Mouse (Mus musculus) ovary, postnatal 14 days (tissue): ENCODE results near the gene Ambp.

Source experiments
- DNase-seq: peaks from one replicate; pipeline ENCODE4 v3.0.0; 2022; ENCODE audit warnings: low spot score

Ambp gene

GRCm38 (mm10) chr4:63154699-63155098 lies at the start of gene Ambp:
TSS of gene Ambp (minus strand) at chr4:63154799.
- no peak for DNase-seq

DNA sequence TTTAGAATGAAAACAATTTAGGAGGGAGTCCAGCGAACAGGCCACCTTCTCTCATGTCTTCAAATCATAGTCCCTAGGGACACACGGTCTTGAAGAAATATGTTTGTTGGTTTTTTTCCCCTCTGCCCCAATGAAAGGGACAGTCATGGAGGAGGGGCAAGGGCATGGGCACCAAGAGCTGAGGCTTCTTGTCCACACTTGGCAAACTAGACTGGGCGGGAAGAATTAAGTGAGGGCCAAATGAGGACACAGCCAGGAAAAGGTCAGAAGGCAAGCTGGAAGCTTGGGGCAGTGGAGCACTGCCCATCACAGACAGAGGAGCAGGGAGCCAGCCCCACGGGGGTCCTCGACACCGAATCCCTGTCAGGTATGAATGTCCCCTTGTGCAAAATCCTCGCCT lies 49.3 kb upstream of the Ambp start:
- no peak for DNase-seq

- DNase-seq = no peak
Observed at GRCm38 (mm10) chr4:63199366-63199765, 44.8 kb upstream of the Ambp start.

GRCm38 (mm10) chr4:63194366-63194765 lies 39.8 kb upstream of the Ambp start:
- DNase-seq = no peak

- no peak for DNase-seq
Observed at GRCm38 (mm10) chr4:63191641-63192040, 37.0 kb upstream of the Ambp start.

GRCm38 (mm10) chr4:63186281-63186870 lies 31.8 kb upstream of the Ambp start:
- DNase-seq = no peak

DNA sequence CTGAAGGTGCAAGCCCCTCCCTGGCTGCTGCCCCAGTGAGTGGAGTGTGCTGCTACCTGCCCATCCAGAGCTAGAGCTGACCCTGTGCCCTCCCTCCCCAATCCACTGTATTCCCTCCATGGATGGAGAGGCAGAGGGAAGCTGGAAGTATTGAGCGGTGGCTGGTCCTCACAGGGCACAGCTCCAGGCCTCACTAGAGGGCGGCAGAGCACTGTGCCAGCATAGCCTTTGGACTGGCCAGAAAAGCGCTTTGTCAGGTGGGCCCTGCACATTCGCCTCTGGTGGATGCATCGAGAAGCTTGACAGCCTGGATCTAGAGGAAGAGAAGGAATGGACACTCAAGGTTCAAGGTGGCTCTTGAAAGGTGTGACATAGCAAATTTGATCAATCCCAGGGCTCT lies 27.0 kb upstream of the Ambp start:
- DNase-seq = peak; percentile 48

- DNase-seq = no peak
Observed at GRCm38 (mm10) chr4:63171969-63172685, 17.5 kb upstream of the Ambp start, which contains the start of gene Kif12. TSS of gene Kif12 (minus strand) at chr4:63172131.

DNA sequence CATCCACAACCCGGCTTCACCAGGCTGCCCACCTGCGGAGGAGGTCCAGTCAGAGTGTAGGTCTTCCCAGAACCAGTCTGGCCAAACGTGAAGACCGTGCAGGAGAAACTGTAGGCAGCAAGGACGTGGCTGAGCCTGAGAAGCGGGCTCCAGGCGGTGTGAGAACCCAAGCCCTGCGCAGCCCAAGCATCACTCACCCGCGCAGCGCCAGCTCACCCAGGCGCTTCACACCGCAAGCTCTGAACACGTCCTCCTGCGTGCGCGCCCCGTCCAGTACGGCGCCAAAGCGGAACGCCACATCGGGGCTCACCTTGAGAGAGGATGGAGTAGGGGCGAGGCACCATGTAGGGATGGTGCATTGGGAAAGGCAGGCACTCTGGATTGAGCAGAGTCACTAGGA lies 16.5 kb upstream of the Ambp start:
- no peak for DNase-seq

DNA sequence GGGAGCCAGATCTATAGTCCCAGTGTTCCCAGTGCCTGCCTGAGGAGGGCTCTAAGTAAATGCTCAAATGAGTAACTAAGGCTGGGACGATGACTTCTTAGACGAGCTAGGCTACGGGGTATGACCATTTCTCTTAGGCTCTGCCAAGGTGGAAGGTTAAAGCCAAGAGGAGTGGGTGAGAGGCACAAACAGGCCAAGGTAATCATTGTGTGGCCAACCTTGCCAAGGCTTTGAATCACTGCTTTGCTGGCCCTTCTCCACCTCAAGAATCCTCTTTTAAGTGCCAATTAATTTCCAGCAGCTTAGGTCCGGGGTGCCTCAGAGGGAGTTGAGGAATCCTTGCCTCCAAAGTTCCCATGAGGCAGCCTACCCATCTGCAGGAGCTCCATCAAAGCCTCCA lies 15.5 kb upstream of the Ambp start:
- DNase-seq = no peak

GRCm38 (mm10) chr4:63166323-63166722 lies 11.7 kb upstream of the Ambp start:
- DNase-seq = no peak

DNA sequence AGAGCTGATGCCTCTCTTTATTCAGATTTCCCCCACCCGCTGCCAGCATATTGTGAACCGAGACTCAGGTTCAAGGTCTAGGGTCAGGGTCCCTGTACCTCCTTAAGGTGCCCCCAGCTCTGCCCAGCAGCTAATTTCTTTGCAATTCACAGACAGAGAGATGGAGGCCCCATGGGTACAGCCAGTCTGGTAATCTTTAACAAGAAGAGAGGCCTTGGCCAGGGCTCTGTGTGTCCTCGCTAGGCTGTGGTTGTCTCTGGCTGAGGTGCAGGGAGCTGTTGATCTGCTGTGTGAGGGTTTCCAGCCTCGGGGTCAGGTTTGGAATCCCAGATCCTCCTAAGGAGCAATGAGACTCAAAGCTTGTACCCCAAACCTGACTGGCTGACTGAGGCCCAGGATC lies 11.0 kb upstream of the Ambp start:
- DNase-seq = no peak

GRCm38 (mm10) chr4:63158961-63159592 lies 4.5 kb upstream of the Ambp start:
- peak; percentile 85 for DNase-seq

- DNase-seq = no peak
Observed at GRCm38 (mm10) chr4:63158192-63158591, 3.6 kb upstream of the Ambp start.

- DNase-seq = no peak
Observed at GRCm38 (mm10) chr4:63156726-63157634, 2.4 kb upstream of the Ambp start.

GRCm38 (mm10) chr4:63155596-63155995 lies 997 bp upstream of the Ambp start:
- DNase-seq = no peak

GRCm38 (mm10) chr4:63154028-63154427 lies 571 bp downstream of the Ambp start:
- no peak for DNase-seq

GRCm38 (mm10) chr4:63151127-63151526 lies 3.5 kb downstream of the Ambp start:
- DNase-seq = no peak

DNA sequence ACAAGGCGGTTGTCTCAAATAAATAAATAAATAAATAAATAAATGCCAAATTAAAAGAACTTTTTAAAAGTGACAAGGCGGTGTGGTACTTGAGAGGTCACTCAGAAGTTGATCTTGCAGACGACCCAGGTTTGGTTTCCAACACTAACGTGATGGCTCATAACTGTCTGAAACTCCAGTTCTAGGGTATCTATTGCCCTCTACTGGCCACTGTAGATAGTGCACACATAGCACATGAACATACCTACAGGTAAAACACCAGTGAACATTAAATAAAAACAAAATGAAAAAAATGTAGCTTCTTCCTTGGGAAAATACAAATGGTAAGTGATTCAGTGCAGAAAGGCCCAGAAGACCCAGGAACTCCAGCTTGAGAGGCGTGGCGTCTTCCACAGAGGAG lies 7.3 kb downstream of the Ambp start:
- DNase-seq = no peak

DNA sequence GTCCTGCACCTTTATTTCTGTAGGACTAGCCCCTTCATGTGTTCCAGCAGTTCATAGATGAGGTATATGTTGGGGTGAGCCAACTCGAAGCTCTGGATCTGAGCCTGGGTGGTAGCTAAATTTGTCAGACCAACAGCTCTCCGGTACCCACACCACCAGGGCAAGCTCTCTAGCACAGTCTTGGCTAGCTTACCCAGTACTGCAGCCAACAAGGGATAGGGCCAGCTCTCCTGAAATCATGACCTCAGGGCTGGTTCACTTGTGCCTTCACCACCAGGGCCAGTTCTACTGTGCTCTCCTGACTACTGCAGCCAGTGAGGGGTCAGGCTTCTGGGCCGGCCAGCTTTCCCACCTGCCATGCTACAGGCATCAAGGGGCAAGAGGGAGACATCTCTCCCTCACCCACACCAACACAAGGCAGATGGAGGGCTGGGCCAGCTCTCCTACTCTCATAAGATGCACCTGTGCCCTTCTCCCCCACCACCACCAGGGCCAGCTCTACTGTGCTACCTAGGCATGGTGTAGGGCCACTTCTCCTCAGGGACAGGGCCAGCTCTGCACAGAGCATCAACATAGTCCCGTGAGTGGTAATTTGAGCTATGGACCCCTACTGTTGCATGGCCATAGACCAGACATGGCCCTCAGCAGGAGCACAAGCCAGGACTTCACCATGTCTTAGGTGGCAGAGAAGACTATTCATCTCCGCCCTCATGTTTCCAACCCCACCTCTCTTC lies 24.5 kb downstream of the Ambp start:
- no peak for DNase-seq

DNA sequence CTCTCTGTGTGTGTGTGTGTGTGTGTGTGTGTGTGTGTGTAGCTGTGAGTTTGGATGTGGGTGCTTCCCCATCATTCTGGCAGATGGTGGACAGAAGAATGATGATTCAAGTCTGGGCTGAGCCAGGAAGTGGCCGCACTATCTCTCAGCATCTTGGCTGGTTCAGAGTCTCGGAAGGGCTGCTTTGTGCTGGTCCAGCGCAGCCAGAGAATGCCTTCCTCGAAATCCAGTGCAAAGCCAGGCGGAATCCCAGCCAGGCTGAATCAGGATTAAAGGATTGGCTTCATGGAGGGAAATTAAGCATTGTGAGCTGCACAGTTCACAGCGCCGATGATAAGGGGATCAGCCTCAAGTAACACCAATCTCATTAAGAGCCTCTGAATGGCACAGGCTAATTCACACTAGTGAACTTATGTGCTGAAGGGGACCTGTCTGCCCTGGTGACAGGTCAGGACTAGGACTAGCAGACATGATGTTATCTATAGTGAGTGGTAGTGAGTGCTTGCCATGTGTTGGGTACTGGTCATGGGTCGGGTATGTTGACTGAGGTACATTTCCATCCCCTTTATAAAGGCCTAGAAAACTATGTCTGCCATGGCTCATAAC lies 29.6 kb downstream of the Ambp start:
- DNase-seq = no peak
